Comparison of ENCODE assay signal across 9 mouse cellular contexts in genomic region chr6:146955896-146956295, GRCm38 (mm10). TPM values are rescaled to one million over a fixed set of nuclear protein-coding genes. Genes with fewer than 3 reads are reported as not detected.
DNase-seq lines count a peak whose midpoint lies in the region; ATAC-seq lines count a peak whose summit lies in the region.
"Had no signal": no experiment of that assay in that cellular context is flagged by ENCODE, and none has a peak within 500 bp of the region (broad histone marks: within the 10 kb centered on the region; RNA-seq: fewer than 3 reads in every experiment).

No protein-coding gene starts in this region.

- 0 out of 2 replicates have a peak, but pooled peaks have one; percentile 10 for ATAC-seq in forebrain, embryonic 14.5 days
- peak; percentile 100 for ATAC-seq in liver, embryonic 11.5 days (replicated peaks; ENCODE audit: low FRiP score)

- no peak overlapping the region for H3K27ac ChIP-seq in forebrain, embryonic 14.5 days (ENCODE audit: low read depth, low read length)
- H3K27ac ChIP-seq in liver, embryonic 11.5 days (ENCODE audit: low read depth, low read length) = peak overlapping the region; percentile 67

- H3K4me2 ChIP-seq in forebrain, embryonic 14.5 days (ENCODE audit: low read length) = no peak overlapping the region
- H3K4me2 ChIP-seq in liver, embryonic 11.5 days = peak overlapping the region; percentile 40

- 4% methylated on average over 12 of the region's 12 CpGs for WGBS in forebrain, embryonic 14.5 days
- 23% methylated on average over 12 of the region's 12 CpGs for WGBS in liver, embryonic 11.5 days

- DNase-seq in layer of hippocampus, adult 18-20 months (ENCODE audit: low spot score in 2 of 2) = peak; percentile 16 to 44
- no peak for DNase-seq in layer of hippocampus, adult 9-11 months
- DNase-seq in brain, adult 2 months (ENCODE audit: low read depth, low spot score) = peak; percentile 79
- peak; percentile 11 for DNase-seq in forebrain, embryonic 14.5 days (ENCODE audit: low spot score)
- peak; percentile 56 for DNase-seq in liver, embryonic 11.5 days (ENCODE audit: low spot score)
- peak; percentile 24 for DNase-seq in right cerebral cortex, postnatal 4 days
- DNase-seq in thymus, postnatal 10 days (ENCODE audit: low spot score in 2 of 2) = no peak
- no peak for DNase-seq in gastrocnemius, postnatal 14 days

- H3K9me3 ChIP-seq in forebrain, embryonic 14.5 days (replicated peaks; ENCODE audit: control insufficient read depth, low read length) = no peaks in the 10 kb centered on the region
- H3K9me3 ChIP-seq in liver, embryonic 11.5 days (ENCODE audit: control insufficient read depth, low read length) = no peaks in the 10 kb centered on the region

- no peak overlapping the region for H3K4me3 ChIP-seq in forebrain, embryonic 14.5 days (ENCODE audit: low read depth, low read length)
- no peak overlapping the region for H3K4me3 ChIP-seq in liver, embryonic 11.5 days (ENCODE audit: low read depth, low read length)

- H3K36me3 ChIP-seq in forebrain, embryonic 14.5 days (ENCODE audit: control insufficient read depth, insufficient read depth, low read length) = no peaks in the 10 kb centered on the region
- H3K36me3 ChIP-seq in liver, embryonic 11.5 days (ENCODE audit: control insufficient read depth, insufficient read depth, low read length) = no peaks in the 10 kb centered on the region

- no peak overlapping the region for H3K9ac ChIP-seq in forebrain, embryonic 14.5 days (ENCODE audit: low read length)
- no peak overlapping the region for H3K9ac ChIP-seq in liver, embryonic 11.5 days (ENCODE audit: low read depth, low read length)

- H3K4me1 ChIP-seq in forebrain, embryonic 14.5 days (ENCODE audit: control insufficient read depth, insufficient read depth, low read length) = peaks cover 4% of the 10 kb centered on the region; the same call in 1 of the 2 replicates
- H3K4me1 ChIP-seq in liver, embryonic 11.5 days (replicated peaks; ENCODE audit: control insufficient read depth, insufficient read depth, low read length) = peaks cover 17% of the 10 kb centered on the region

- no peaks in the 10 kb centered on the region for H3K27me3 ChIP-seq in forebrain, embryonic 14.5 days (replicated peaks; ENCODE audit: control insufficient read depth, insufficient read depth, low read length)
- H3K27me3 ChIP-seq in liver, embryonic 11.5 days (replicated peaks; ENCODE audit: control insufficient read depth, insufficient read depth, low read length) = no peaks in the 10 kb centered on the region

- intact Hi-C loops in gastrocnemius, postnatal 14 days (cut with DNase I; ENCODE audit: low total_unique reads) = no loop called here

RNA-seq across cellular contexts. Expression of gene 1700034J05Rik, which starts 1.7 kb away (rescaled TPM):
- not detected for total RNA-seq in layer of hippocampus, adult 18-20 months (2021)
- not detected in 2 replicates for polyA plus RNA-seq in forebrain, embryonic 14.5 days (2014; fragmentation: Nextera tagmentation; extraction: Ambion mirVana)
- polyA plus RNA-seq in liver, embryonic 11.5 days (2014; fragmentation: Nextera tagmentation; extraction: Ambion mirVana) = 0.08 and 0.17 TPM in 2 replicates
- total RNA-seq in gastrocnemius, postnatal 14 days (2021) = not detected
- total RNA-seq: layer of hippocampus, adult 8-10 months had no signal

Comparison
In these comparisons a context has a peak if more than half of its experiments do, and no peak if none do; other contexts are left out.
1. DNase-seq: peak in layer of hippocampus, adult 18-20 months (2 of 2), brain, adult 2 months (single experiment), forebrain, embryonic 14.5 days (single experiment), liver, embryonic 11.5 days (single experiment) and right cerebral cortex, postnatal 4 days (single experiment); none in layer of hippocampus, adult 9-11 months (single experiment), thymus, postnatal 10 days (0 of 2) and gastrocnemius, postnatal 14 days (single experiment).